Mouse (Mus musculus) lung, postnatal 0 days (tissue): ENCODE data around the gene Wasf2.

Source experiments
- CTCF ChIP-seq: IDR thresholded peaks from 2 replicates; pipeline ENCODE4 v1.5.1; 2016; ENCODE audit warnings: antibody characterized with exemption, mild to moderate bottlenecking
- EP300 ChIP-seq: IDR thresholded peaks from 2 replicates; pipeline ENCODE4 v1.6.1; 2016; ENCODE audit warnings: antibody characterized with exemption, mild to moderate bottlenecking, control low read depth

GRCm38 (mm10) chr4:133201006-133201771 lies 70.9 kb downstream of the Wasf2 start:
- TF ChIP-seq EP300 (no peak), CTCF (peak; percentile 85)
